Comparison of ENCODE assay signal across 24 mouse cellular contexts in the genomic region with DNA sequence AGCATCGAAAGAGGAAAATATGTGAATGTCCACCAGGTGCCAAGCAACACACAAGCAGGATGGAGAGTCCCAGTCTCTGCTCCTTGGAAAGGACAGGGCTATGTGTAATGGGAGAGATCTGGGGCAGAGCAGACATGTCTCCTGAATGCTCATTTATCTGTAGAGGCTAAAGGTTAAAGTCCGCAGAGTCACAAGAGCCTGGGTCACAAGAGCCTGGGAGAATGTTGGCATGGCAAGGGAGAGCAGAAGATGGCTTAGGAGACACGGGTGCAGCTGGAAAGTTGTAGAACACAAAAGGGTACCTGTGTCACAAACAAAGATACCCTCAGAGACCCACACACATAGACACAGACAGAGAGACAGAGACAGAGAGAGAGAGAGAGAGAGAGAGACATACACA. TPM values are rescaled to one million over a fixed set of nuclear protein-coding genes. Genes with fewer than 3 reads are reported as not detected.
DNase-seq lines count a peak whose midpoint lies in the region; ATAC-seq lines count a peak whose summit lies in the region.
"Had no signal": no experiment of that assay in that cellular context is flagged by ENCODE, and none has a peak within 500 bp of the region (broad histone marks: within the 10 kb centered on the region; RNA-seq: fewer than 3 reads in every experiment).

No protein-coding gene starts in this region.

- H3K9ac ChIP-seq in heart, embryonic 12.5 days = no peak overlapping the region
- no peak overlapping the region for H3K9ac ChIP-seq in kidney, embryonic 14.5 days (ENCODE audit: low read depth, low read length)
- H3K9ac ChIP-seq in lung, embryonic 16.5 days (ENCODE audit: low read length) = no peak overlapping the region
- H3K9ac ChIP-seq: forebrain, embryonic 15.5 days; hindbrain, embryonic 13.5 days; lung, embryonic 14.5 days; midbrain, embryonic 12.5 days; neural tube, embryonic 12.5 days had no signal

- ATAC-seq in heart, embryonic 12.5 days (ENCODE audit: insufficient number of reproducible peaks, low FRiP score) = no peak
- no peak for ATAC-seq in kidney, embryonic 14.5 days (ENCODE audit: low FRiP score, low TSS enrichment)
- ATAC-seq in lung, embryonic 16.5 days (ENCODE audit: low read depth) = no peak
- ATAC-seq: forebrain, embryonic 15.5 days; inflammation-experienced regulatory T-cells, adult 6 months had no signal

- no peaks in the 10 kb centered on the region for H3K27me3 ChIP-seq in heart, embryonic 12.5 days (replicated peaks)
- no peaks in the 10 kb centered on the region for H3K27me3 ChIP-seq in kidney, embryonic 14.5 days (ENCODE audit: control insufficient read depth, insufficient read depth, low read length)
- H3K27me3 ChIP-seq in lung, embryonic 16.5 days (ENCODE audit: control insufficient read depth, insufficient read depth, low read depth, low read length) = no peaks in the 10 kb centered on the region
- H3K27me3 ChIP-seq: forebrain, embryonic 15.5 days; hindbrain, embryonic 13.5 days; midbrain, embryonic 12.5 days; neural tube, embryonic 12.5 days had no signal

- no peak overlapping the region for H3K4me3 ChIP-seq in heart, embryonic 12.5 days
- no peak overlapping the region for H3K4me3 ChIP-seq in kidney, embryonic 14.5 days (ENCODE audit: low read length)
- no peak overlapping the region for H3K4me3 ChIP-seq in lung, embryonic 16.5 days (ENCODE audit: low read length)
- H3K4me3 ChIP-seq: forebrain, embryonic 15.5 days; hindbrain, embryonic 13.5 days; left cerebral cortex, adult 2 months; midbrain, embryonic 12.5 days; neural tube, embryonic 12.5 days had no signal

- peak overlapping the region; percentile 93 for H3K27ac ChIP-seq in heart, embryonic 12.5 days (ENCODE audit: poor library complexity, severe bottlenecking)
- H3K27ac ChIP-seq in kidney, embryonic 14.5 days (ENCODE audit: low read depth, low read length) = no peak overlapping the region
- peak overlapping the region; percentile 11; the same call in 1 of the 2 replicates for H3K27ac ChIP-seq in lung, embryonic 16.5 days (ENCODE audit: low read length)
- H3K27ac ChIP-seq: forebrain, embryonic 15.5 days; hindbrain, embryonic 13.5 days; left cerebral cortex, adult 2 months; midbrain, embryonic 12.5 days; neural tube, embryonic 12.5 days had no signal

- peaks cover 19% of the 10 kb centered on the region for H3K36me3 ChIP-seq in heart, embryonic 12.5 days
- no peaks in the 10 kb centered on the region; the same call in 1 of the 2 replicates for H3K36me3 ChIP-seq in kidney, embryonic 14.5 days (ENCODE audit: control insufficient read depth, insufficient read depth, low read length)
- 0 out of 2 replicates have a peak, but pooled peaks cover 6% of the 10 kb centered on the region for H3K36me3 ChIP-seq in lung, embryonic 16.5 days (ENCODE audit: control insufficient read depth, insufficient read depth, low read length)
- H3K36me3 ChIP-seq: forebrain, embryonic 15.5 days; hindbrain, embryonic 13.5 days; midbrain, embryonic 12.5 days; neural tube, embryonic 12.5 days had no signal

- H3K4me1 ChIP-seq in heart, embryonic 12.5 days (replicated peaks) = peaks cover 80% of the 10 kb centered on the region
- H3K4me1 ChIP-seq in kidney, embryonic 14.5 days (ENCODE audit: control insufficient read depth, insufficient read depth, low read length) = peaks cover 36% of the 10 kb centered on the region; the same call in 1 of the 2 replicates
- H3K4me1 ChIP-seq in lung, embryonic 16.5 days (replicated peaks; ENCODE audit: control insufficient read depth, insufficient read depth, low read length) = peaks cover 45% of the 10 kb centered on the region

- intact Hi-C loops in heart, postnatal 36 days (cut with DNase I) = no loop called here

- H3K4me2 ChIP-seq in heart, embryonic 12.5 days = no peak overlapping the region
- H3K4me2 ChIP-seq in kidney, embryonic 14.5 days (replicated peaks; ENCODE audit: low read depth, low read length) = no peak overlapping the region
- no peak overlapping the region for H3K4me2 ChIP-seq in lung, embryonic 16.5 days (ENCODE audit: low read depth, low read length)
- H3K4me2 ChIP-seq: forebrain, embryonic 15.5 days; hindbrain, embryonic 13.5 days; lung, embryonic 14.5 days; midbrain, embryonic 12.5 days; neural tube, embryonic 12.5 days had no signal

- no peaks in the 10 kb centered on the region for H3K9me3 ChIP-seq in heart, embryonic 12.5 days (replicated peaks)
- H3K9me3 ChIP-seq in kidney, embryonic 14.5 days (ENCODE audit: control insufficient read depth, low read length) = no peaks in the 10 kb centered on the region
- no peaks in the 10 kb centered on the region for H3K9me3 ChIP-seq in lung, embryonic 16.5 days (ENCODE audit: control insufficient read depth, low read length)
- H3K9me3 ChIP-seq: forebrain, embryonic 15.5 days; hindbrain, embryonic 13.5 days; midbrain, embryonic 12.5 days; neural tube, embryonic 12.5 days had no signal

- WGBS in heart, embryonic 12.5 days = 63% methylated on average over 3 of the region's 3 CpGs
- 76% methylated on average over 3 of the region's 3 CpGs for WGBS in kidney, embryonic 14.5 days
- WGBS in lung, embryonic 16.5 days = 78% methylated on average over 3 of the region's 3 CpGs

- no peak for DNase-seq in heart, postnatal 36 days
- DNase-seq in kidney, adult 11 months = peak; percentile 64
- DNase-seq in lung, postnatal 4 days = no peak
- DNase-seq in yolk sac, embryonic 10.5 days (ENCODE audit: low spot score) = peak; percentile 77
- no peak for DNase-seq in ovary, postnatal 36 days (ENCODE audit: low spot score)
- DNase-seq: adrenal gland, postnatal 36 days; B cell, adult 2 months; cerebellum, adult 18-20 months; cerebellum, postnatal 25 days; embryo, embryonic 11 days; gastrocnemius, postnatal 25 days; left cerebral cortex, postnatal 4 days; liver; lung, embryonic 14.5 days; right cerebral cortex, adult 18-20 months had no signal

RNA-seq across cellular contexts. Expression of gene Tspan9, which starts 17.9 kb away (rescaled TPM):
- 172 and 183 TPM in 2 replicates for polyA plus RNA-seq in heart, embryonic 12.5 days (2016; fragmentation: Nextera tagmentation; extraction: Ambion mirVana)
- 100 to 1,000 TPM in 1 of 2 experiments, 10 to 100 TPM in 1; 80.9 to 113 TPM for total RNA-seq in heart, postnatal 36 days (2021)
- 96.6 and 100 TPM in 2 replicates for polyA plus RNA-seq in kidney, embryonic 14.5 days (2014; fragmentation: Nextera tagmentation; extraction: Ambion mirVana)
- 142 and 158 TPM in 2 replicates for polyA plus RNA-seq in lung, embryonic 16.5 days (2015; fragmentation: Nextera tagmentation; extraction: Ambion mirVana)

Comparison
In these comparisons a context has a peak if more than half of its experiments do, and no peak if none do; other contexts are left out.
1. DNase-seq: peak in kidney, adult 11 months (single experiment) and yolk sac, embryonic 10.5 days (single experiment); none in heart, postnatal 36 days (0 of 2), lung, postnatal 4 days (0 of 2) and ovary, postnatal 36 days (single experiment).